Mouse (Mus musculus) neural tube, embryonic 15.5 days (tissue): Measurements from ENCODE around the gene St3gal5. TPM values are rescaled to one million over a fixed set of nuclear protein-coding genes. Genes with fewer than 3 reads are reported as not detected.
"Not testable (repeated sequence)": the region's sequence is repeated elsewhere in the genome, so short reads cannot be mapped to it uniquely, and the experiment has no call there.

ENCODE experiments used
- ATAC-seq: fragments of 200-750 bp; cut with Nextera tagmentation; 2 replicates; pipeline ENCODE4 v1.8.0; 2017; ENCODE audit warnings: mild to moderate bottlenecking, moderate TSS enrichment, moderate library complexity; ENCODE audit not compliant: low FRiP score
- H3K27ac ChIP-seq: fragments of 300-500 bp; sonication (generic); replicated peaks from 2 replicates; pipeline ENCODE4 v1.5.1; 2015; ENCODE audit warnings: mild to moderate bottlenecking, inconsistent platforms
- H3K27me3 ChIP-seq: fragments of 300-500 bp; sonication (generic); replicated peaks from 2 replicates; pipeline ENCODE4 v1.6.1; 2015; ENCODE audit warnings: inconsistent platforms
- H3K36me3 ChIP-seq: fragments of 300-500 bp; sonication (generic); 2 replicates; pipeline ENCODE4 v1.6.1; 2015; ENCODE audit warnings: inconsistent platforms
- H3K4me1 ChIP-seq: fragments of 300-500 bp; sonication (generic); 2 replicates; pipeline ENCODE4 v1.6.1; 2015; ENCODE audit warnings: inconsistent platforms
- H3K4me2 ChIP-seq: fragments of 300-500 bp; sonication (generic); 2 replicates; pipeline ENCODE4 v1.6.1; 2015; ENCODE audit warnings: inconsistent platforms, mild to moderate bottlenecking, moderate library complexity
- H3K4me3 ChIP-seq: fragments of 300-500 bp; sonication (generic); replicated peaks from 2 replicates; pipeline ENCODE4 v1.5.1; 2015; ENCODE audit warnings: mild to moderate bottlenecking, inconsistent platforms
- H3K9ac ChIP-seq: fragments of 300-500 bp; sonication (generic); replicated peaks from 2 replicates; pipeline ENCODE4 v1.6.1; 2015; ENCODE audit warnings: mild to moderate bottlenecking, inconsistent platforms
- H3K9me3 ChIP-seq: fragments of 300-500 bp; sonication (generic); replicated peaks from 2 replicates; pipeline ENCODE4 v1.6.1; 2016; ENCODE audit warnings: inconsistent platforms
- WGBS: fragments of 180-500 bp; shearing (Covaris S2); methylation state at CpG from one replicate; pipeline ENCODE4 v1.1.7; 2015; ENCODE audit warnings: mixed read lengths; 5-methylcytosine and 5-hydroxymethylcytosine counted together
- polyA plus RNA-seq: library from polyadenylated mRNA; unstranded; fragments of >200 nt; fragmentation: Nextera tagmentation; extraction: Ambion mirVana; gene quantifications from 2 replicates; pipeline ENCODE4 v1.2.1, GENCODE M21; 2015

St3gal5 gene
- polyA plus RNA-seq, 1 experiment from 2014 or later = 76.0 TPM

GRCm38 (mm10) chr6:72139508-72140193 lies 42.3 kb downstream of the St3gal5 start:
- H3K9me3 ChIP-seq = no peaks in the 10 kb centered on the region
- no peak overlapping the region for H3K27ac ChIP-seq
- no peak for ATAC-seq
- no peak overlapping the region for H3K4me2 ChIP-seq
- peaks cover 29% of the 10 kb centered on the region for H3K36me3 ChIP-seq
- no peak overlapping the region for H3K4me3 ChIP-seq
- peaks cover 3% of the 10 kb centered on the region; the same call in 1 of the 2 replicates for H3K4me1 ChIP-seq
- WGBS = 91% methylated on average over 9 of the region's 9 CpGs
- H3K27me3 ChIP-seq = no peaks in the 10 kb centered on the region
- H3K9ac ChIP-seq = no peak overlapping the region

GRCm38 (mm10) chr6:72140371-72140770 lies 43.0 kb downstream of the St3gal5 start:
- H3K9ac ChIP-seq = no peak overlapping the region
- peaks cover 25% of the 10 kb centered on the region for H3K36me3 ChIP-seq
- H3K4me3 ChIP-seq = no peak overlapping the region
- 93% methylated on average over 8 of the region's 8 CpGs for WGBS
- H3K4me2 ChIP-seq = no peak overlapping the region
- H3K27ac ChIP-seq = no peak overlapping the region
- ATAC-seq = no peak
- H3K4me1 ChIP-seq = no peaks in the 10 kb centered on the region
- H3K9me3 ChIP-seq = no peaks in the 10 kb centered on the region
- H3K27me3 ChIP-seq = no peaks in the 10 kb centered on the region

- WGBS = 70% methylated on average over 10 of the region's 10 CpGs
- ATAC-seq = no peak
- no peak overlapping the region for H3K9ac ChIP-seq
- no peak overlapping the region for H3K4me3 ChIP-seq
- H3K27me3 ChIP-seq = no peaks in the 10 kb centered on the region
- H3K4me2 ChIP-seq = no peak overlapping the region
- H3K4me1 ChIP-seq = no peaks in the 10 kb centered on the region
- no peak overlapping the region for H3K27ac ChIP-seq
- no peaks in the 10 kb centered on the region for H3K9me3 ChIP-seq
- H3K36me3 ChIP-seq = peaks cover 25% of the 10 kb centered on the region
These were observed 43.8 kb downstream of the St3gal5 start for GRCm38 (mm10) chr6:72141191-72141590.

- no peaks in the 10 kb centered on the region for H3K4me1 ChIP-seq
- no peak overlapping the region for H3K4me3 ChIP-seq
- no peak overlapping the region for H3K4me2 ChIP-seq
- no peaks in the 10 kb centered on the region for H3K27me3 ChIP-seq
- no peaks in the 10 kb centered on the region for H3K9me3 ChIP-seq
- H3K27ac ChIP-seq = no peak overlapping the region
- 95% methylated on average over 4 of the region's 4 CpGs for WGBS
- H3K9ac ChIP-seq = no peak overlapping the region
- peaks cover 23% of the 10 kb centered on the region for H3K36me3 ChIP-seq
- ATAC-seq = no peak
These were observed 45.2 kb downstream of the St3gal5 start for GRCm38 (mm10) chr6:72142561-72142960.

- peaks cover 33% of the 10 kb centered on the region for H3K36me3 ChIP-seq
- WGBS = 77% methylated on average over 7 of the region's 7 CpGs
- ATAC-seq = no peak
These were observed 47.0 kb downstream of the St3gal5 start for GRCm38 (mm10) chr6:72144353-72144752.

GRCm38 (mm10) chr6:72146803-72147202 lies 49.4 kb downstream of the St3gal5 start:
- Histone ChIP-seq H3K4me2 (no peak overlapping the region), H3K27me3 (no peaks in the 10 kb centered on the region), H3K9ac (no peak overlapping the region), H3K27ac (no peak overlapping the region), H3K36me3 (peaks cover 45% of the 10 kb centered on the region), H3K4me1 (no peaks in the 10 kb centered on the region), H3K4me3 (no peak overlapping the region), H3K9me3 (no peaks in the 10 kb centered on the region)
- 81% methylated on average over 14 of the region's 14 CpGs for WGBS
- no peak for ATAC-seq

More at GRCm38 (mm10) chr6:72144353-72144752, 47.0 kb downstream of the St3gal5 start:
- Histone ChIP-seq H3K9me3 (no peaks in the 10 kb centered on the region), H3K4me1 (no peaks in the 10 kb centered on the region), H3K27me3 (no peaks in the 10 kb centered on the region), H3K4me2 (no peak overlapping the region), H3K27ac (no peak overlapping the region), H3K4me3 (no peak overlapping the region), H3K9ac (no peak overlapping the region)

- H3K9ac ChIP-seq = no peak overlapping the region
- H3K27me3 ChIP-seq = no peaks in the 10 kb centered on the region
- no peak overlapping the region for H3K4me3 ChIP-seq
- H3K27ac ChIP-seq = no peak overlapping the region
- no peak for ATAC-seq
- no peaks in the 10 kb centered on the region for H3K9me3 ChIP-seq
- no peak overlapping the region for H3K4me2 ChIP-seq
- H3K4me1 ChIP-seq = no peaks in the 10 kb centered on the region
- WGBS = 95% methylated on average over 4 of the region's 4 CpGs
- H3K36me3 ChIP-seq = peaks cover 42% of the 10 kb centered on the region
These were observed 51.3 kb downstream of the St3gal5 start for GRCm38 (mm10) chr6:72148721-72149120.

- Histone ChIP-seq H3K27ac (no peak overlapping the region), H3K4me1 (no peaks in the 10 kb centered on the region), H3K36me3 (peaks cover 46% of the 10 kb centered on the region), H3K4me3 (no peak overlapping the region), H3K9ac (no peak overlapping the region), H3K9me3 (no peaks in the 10 kb centered on the region), H3K27me3 (no peaks in the 10 kb centered on the region), H3K4me2 (no peak overlapping the region)
- WGBS = 84% methylated on average over 3 of the region's 3 CpGs
- no peak for ATAC-seq
These were observed 52.4 kb downstream of the St3gal5 start for GRCm38 (mm10) chr6:72149797-72150196.

- Histone ChIP-seq H3K4me3 (no peak overlapping the region), H3K4me1 (no peaks in the 10 kb centered on the region), H3K9ac (no peak overlapping the region), H3K36me3 (peaks cover 44% of the 10 kb centered on the region), H3K9me3 (no peaks in the 10 kb centered on the region), H3K27me3 (no peaks in the 10 kb centered on the region), H3K27ac (no peak overlapping the region), H3K4me2 (no peak overlapping the region)
- 90% methylated on average over 7 of the region's 7 CpGs for WGBS
- no peak for ATAC-seq
These were observed 55.3 kb downstream of the St3gal5 start for GRCm38 (mm10) chr6:72152707-72153106.

- H3K4me1 ChIP-seq = no peaks in the 10 kb centered on the region
- H3K4me3 ChIP-seq = no peak overlapping the region
- no peaks in the 10 kb centered on the region for H3K9me3 ChIP-seq
- no peak overlapping the region for H3K27ac ChIP-seq
- H3K36me3 ChIP-seq = peaks cover 43% of the 10 kb centered on the region
- 86% methylated on average over 11 of the region's 11 CpGs for WGBS
- H3K4me2 ChIP-seq = no peak overlapping the region
- no peak overlapping the region for H3K9ac ChIP-seq
- H3K27me3 ChIP-seq = no peaks in the 10 kb centered on the region
- no peak for ATAC-seq
These were observed 56.1 kb downstream of the St3gal5 start for GRCm38 (mm10) chr6:72153455-72153854.

GRCm38 (mm10) chr6:72154008-72154407 lies 56.6 kb downstream of the St3gal5 start:
- H3K9ac ChIP-seq, H3K4me2 ChIP-seq, ATAC-seq, H3K4me1 ChIP-seq, H3K4me3 ChIP-seq, H3K27ac ChIP-seq, H3K9me3 ChIP-seq, H3K27me3 ChIP-seq: not testable (repeated sequence)
- 50% methylated on average over 5 of the region's 5 CpGs for WGBS
- peaks cover 38% of the 10 kb centered on the region for H3K36me3 ChIP-seq

- WGBS = 90% methylated on average over 7 of the region's 7 CpGs
- Histone ChIP-seq H3K36me3 (peaks cover 27% of the 10 kb centered on the region), H3K4me3 (no peak overlapping the region), H3K27ac (no peak overlapping the region), H3K9me3 (no peaks in the 10 kb centered on the region), H3K4me1 (no peaks in the 10 kb centered on the region), H3K27me3 (no peaks in the 10 kb centered on the region), H3K9ac (no peak overlapping the region), H3K4me2 (no peak overlapping the region)
- ATAC-seq = no peak
These were observed 57.6 kb downstream of the St3gal5 start for GRCm38 (mm10) chr6:72154938-72155531.
